In the genomic region with DNA sequence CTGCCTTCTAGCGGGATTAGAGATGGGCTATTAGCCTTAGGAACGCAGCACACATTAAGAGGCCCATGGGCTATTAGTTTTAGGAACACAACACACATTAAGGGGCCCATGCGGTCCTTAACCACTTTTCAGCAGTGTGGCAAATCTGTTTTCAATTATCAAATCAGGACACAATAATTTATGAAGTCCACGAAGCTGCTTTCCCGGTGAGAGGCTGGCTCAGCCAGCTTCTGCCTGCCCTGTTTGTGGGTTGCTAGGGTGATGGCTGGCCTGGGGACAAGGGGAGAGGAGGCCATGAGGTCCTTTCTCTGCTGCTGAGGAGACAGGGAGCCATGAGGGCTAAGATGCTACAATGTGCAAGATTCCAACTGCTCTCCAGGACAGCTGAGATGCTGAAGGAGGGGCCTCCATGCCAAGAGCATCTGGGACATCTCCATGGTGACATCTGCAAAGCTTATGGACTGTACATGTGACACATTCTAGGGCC, we compare ENCODE assay signal across 10 mouse cellular contexts.
DNase-seq lines count a peak whose midpoint lies in the region; ATAC-seq lines count a peak whose summit lies in the region.
"Had no signal": no experiment of that assay in that cellular context is flagged by ENCODE, and none has a peak within 500 bp of the region (broad histone marks: within the 10 kb centered on the region; RNA-seq: fewer than 3 reads in every experiment).

No protein-coding gene starts in this region.

- no peaks in the 10 kb centered on the region for H3K36me3 ChIP-seq in kidney, embryonic 16.5 days (ENCODE audit: insufficient read depth, low read length)
- no peaks in the 10 kb centered on the region for H3K36me3 ChIP-seq in embryonic facial prominence, embryonic 10.5 days (replicated peaks)
- no peaks in the 10 kb centered on the region for H3K36me3 ChIP-seq in neural tube, embryonic 11.5 days (ENCODE audit: control insufficient read depth, insufficient read depth, low read length)

- WGBS in kidney, embryonic 16.5 days: 44% methylated on average over 5 of the region's 5 CpGs
- 48% methylated on average over 5 of the region's 5 CpGs for WGBS in embryonic facial prominence, embryonic 10.5 days
- WGBS in neural tube, embryonic 11.5 days: 35% methylated on average over 5 of the region's 5 CpGs

- no peak overlapping the region for H3K27ac ChIP-seq in kidney, embryonic 16.5 days (ENCODE audit: low read length)
- H3K27ac ChIP-seq in embryonic facial prominence, embryonic 10.5 days (replicated peaks): peak overlapping the region; percentile 67
- no peak overlapping the region for H3K27ac ChIP-seq in neural tube, embryonic 11.5 days (ENCODE audit: low read depth, low read length)

- H3K4me3 ChIP-seq in kidney, embryonic 16.5 days (ENCODE audit: low read length): no peak overlapping the region
- H3K4me3 ChIP-seq in embryonic facial prominence, embryonic 10.5 days: no peak overlapping the region
- H3K4me3 ChIP-seq in neural tube, embryonic 11.5 days (ENCODE audit: low read depth, low read length): no peak overlapping the region
- H3K4me3 ChIP-seq: erythroblast, embryonic 14.5 days had no signal

- no peak overlapping the region for H3K9ac ChIP-seq in kidney, embryonic 16.5 days (replicated peaks; ENCODE audit: low read length)
- H3K9ac ChIP-seq in neural tube, embryonic 11.5 days (ENCODE audit: low read length): no peak overlapping the region

- peaks cover 6% of the 10 kb centered on the region; the same call in 1 of the 2 replicates for H3K4me1 ChIP-seq in kidney, embryonic 16.5 days (ENCODE audit: insufficient read depth, low read length)
- H3K4me1 ChIP-seq in embryonic facial prominence, embryonic 10.5 days: peaks cover 13% of the 10 kb centered on the region
- H3K4me1 ChIP-seq in neural tube, embryonic 11.5 days (ENCODE audit: control insufficient read depth, insufficient read depth, low read length): no peaks in the 10 kb centered on the region

- H3K27me3 ChIP-seq in kidney, embryonic 16.5 days (ENCODE audit: insufficient read depth, low read length): no peaks in the 10 kb centered on the region
- H3K27me3 ChIP-seq in embryonic facial prominence, embryonic 10.5 days (replicated peaks; ENCODE audit: low read depth, poor library complexity, severe bottlenecking): peaks cover 6% of the 10 kb centered on the region; the same call in 1 of the 2 replicates
- H3K27me3 ChIP-seq in neural tube, embryonic 11.5 days (ENCODE audit: control insufficient read depth, insufficient read depth, low read length): no peaks in the 10 kb centered on the region
- H3K27me3 ChIP-seq: Patski had no signal

- peak; percentile 52 for DNase-seq in kidney, postnatal 10 days
- DNase-seq in embryonic facial prominence, embryonic 10.5 days (ENCODE audit: low spot score): peak; percentile 60
- DNase-seq in layer of hippocampus, adult 18-20 months (ENCODE audit: low spot score in 2 of 2): peak; percentile 3 to 18
- DNase-seq in neural tube, embryonic 11.5 days (ENCODE audit: low spot score): peak; percentile 50
- no peak for DNase-seq in right cerebral cortex, adult 18-20 months
- DNase-seq in kidney, adult 9 months: no peak
- DNase-seq in urinary bladder, postnatal 10 days (ENCODE audit: low spot score): no peak

- no peaks in the 10 kb centered on the region for H3K9me3 ChIP-seq in kidney, embryonic 16.5 days (ENCODE audit: low read length)
- no peaks in the 10 kb centered on the region for H3K9me3 ChIP-seq in embryonic facial prominence, embryonic 10.5 days
- H3K9me3 ChIP-seq in neural tube, embryonic 11.5 days (ENCODE audit: control insufficient read depth, low read length): no peaks in the 10 kb centered on the region

- H3K4me2 ChIP-seq in kidney, embryonic 16.5 days (replicated peaks; ENCODE audit: low read depth, low read length): no peak overlapping the region
- no peak overlapping the region for H3K4me2 ChIP-seq in neural tube, embryonic 11.5 days (ENCODE audit: low read depth)

- ATAC-seq in kidney, embryonic 16.5 days (ENCODE audit: low FRiP score, low TSS enrichment): no peak; the same call in 1 of the 2 replicates
- peak; percentile 76 for ATAC-seq in neural tube, embryonic 11.5 days (ENCODE audit: insufficient read depth, low FRiP score, low TSS enrichment)
- ATAC-seq: Patski had no signal

Comparison
In these comparisons a context has a peak if more than half of its experiments do, and no peak if none do; other contexts are left out.
1. DNase-seq: peak in kidney, postnatal 10 days (single experiment), embryonic facial prominence, embryonic 10.5 days (single experiment), layer of hippocampus, adult 18-20 months (2 of 2) and neural tube, embryonic 11.5 days (single experiment); none in right cerebral cortex, adult 18-20 months (single experiment), kidney, adult 9 months (single experiment) and urinary bladder, postnatal 10 days (single experiment).